Mouse (Mus musculus): Measurements from ENCODE around the gene Usp24.

- TF ChIP-seq POLR2A (IDR thresholded peaks at IDR 0.05; ENCODE audit: low read depth, low read length): no peak
- TF ChIP-seq NELFE (IDR thresholded peaks at IDR 0.05; ENCODE audit: low read depth, low read length): no peak
- TF ChIP-seq USF1 (IDR thresholded peaks at IDR 0.05; ENCODE audit: low read depth, low read length): no peak
- TF ChIP-seq ZNF384 (IDR thresholded peaks at IDR 0.05; ENCODE audit: low read depth, low read length): no peak
- TF ChIP-seq CTCF (conservative IDR thresholded peaks at IDR 0.05 in 1 of 2, IDR thresholded peaks at IDR 0.05 in 1 of 2; ENCODE audit: low read depth in 2 of 2, low read length in 2 of 2): no peak
- no peak for TF ChIP-seq E2F4 (IDR thresholded peaks at IDR 0.05; ENCODE audit: insufficient replicate concordance, low read depth, low read length)
Observed at GRCm38 (mm10) chr4:106480545-106480944, 164.5 kb downstream of the Usp24 start.
